Mouse (Mus musculus): ENCODE measurements at regions not wholly inside any gene's neighbourhood (a gene's known extent, or its start where the extent isn't known, plus 50 kb on each side); places are given as distances from the start of the nearest gene placed in this dataset.

DNA sequence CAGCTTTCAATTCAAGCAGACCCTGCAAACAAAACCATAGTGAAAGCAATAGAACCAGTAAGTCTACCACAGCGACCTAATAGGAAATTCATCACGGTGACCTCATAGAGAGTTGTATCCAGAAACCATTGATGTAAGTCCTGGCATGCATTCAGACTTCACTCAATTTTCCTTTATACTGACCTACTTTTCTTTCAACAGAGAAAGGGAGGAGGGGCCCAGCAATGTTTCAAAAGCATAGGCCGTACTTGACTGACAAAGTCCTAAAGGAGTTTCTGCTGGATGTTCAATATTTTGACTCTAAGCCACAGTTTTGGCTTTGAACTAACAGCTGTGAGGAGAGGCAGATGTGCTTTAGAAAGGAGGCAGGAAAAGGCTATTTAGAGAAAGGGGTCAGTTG is 88.4 kb downstream of the AI593442 start:
- no peak for DNase-seq (ENCODE audit: low spot score in 2 of 2)

DNA sequence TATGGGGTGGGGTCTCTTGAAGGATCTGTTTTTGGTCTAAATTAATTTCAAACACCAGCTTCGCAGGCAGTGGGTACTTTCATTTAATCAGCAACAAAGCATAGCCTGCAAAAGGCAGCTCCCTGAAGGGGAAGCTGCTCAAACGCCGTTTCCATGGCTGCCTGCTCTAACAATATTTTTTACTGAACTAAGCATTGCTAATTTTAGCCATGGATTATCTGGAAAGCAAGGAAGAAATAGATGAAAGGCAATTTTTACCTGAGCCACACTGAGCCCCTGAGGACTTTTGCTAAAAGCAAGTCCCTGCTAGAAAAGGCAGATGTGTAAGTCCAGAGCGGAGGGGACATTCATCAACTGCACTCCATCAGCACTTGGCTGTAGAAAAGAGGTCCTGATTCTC is 105.5 kb downstream of the AI593442 start:
- peak; percentile 17 to 45 for DNase-seq (ENCODE audit: low spot score in 2 of 2)

DNA sequence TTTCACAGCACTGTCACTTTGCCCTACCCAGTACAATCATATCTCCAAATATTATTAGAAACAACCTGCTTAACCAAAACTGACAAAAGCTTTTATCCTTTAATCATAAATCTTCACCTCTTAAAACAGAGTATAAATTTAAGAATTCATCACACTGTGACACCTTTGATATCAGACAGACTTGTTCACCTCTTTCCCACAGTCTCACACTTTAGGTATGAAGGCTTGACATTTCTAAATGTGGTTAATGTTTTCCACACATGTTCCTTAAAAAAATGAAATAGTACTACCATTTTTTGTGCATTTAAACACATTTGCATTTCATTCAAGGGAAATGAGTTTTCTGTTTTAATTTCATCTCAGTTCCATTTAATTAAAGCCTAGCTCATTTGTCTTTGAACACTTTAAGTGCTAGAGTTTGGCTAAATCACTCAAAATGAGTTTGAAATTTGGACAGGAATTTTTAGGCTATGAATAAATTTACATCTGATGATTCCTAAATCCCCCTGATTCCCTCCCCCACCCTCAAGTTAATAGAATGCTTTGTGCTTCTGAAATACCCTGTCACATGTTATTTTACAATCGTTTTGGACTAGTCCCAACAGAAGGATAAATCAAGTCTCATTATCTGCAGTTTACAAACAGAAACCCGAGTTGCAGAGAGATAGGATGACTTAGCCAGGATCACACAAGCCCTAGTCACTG is 127.9 kb downstream of the AI593442 start:
- DNase-seq (ENCODE audit: low spot score in 2 of 2): no peak

DNA sequence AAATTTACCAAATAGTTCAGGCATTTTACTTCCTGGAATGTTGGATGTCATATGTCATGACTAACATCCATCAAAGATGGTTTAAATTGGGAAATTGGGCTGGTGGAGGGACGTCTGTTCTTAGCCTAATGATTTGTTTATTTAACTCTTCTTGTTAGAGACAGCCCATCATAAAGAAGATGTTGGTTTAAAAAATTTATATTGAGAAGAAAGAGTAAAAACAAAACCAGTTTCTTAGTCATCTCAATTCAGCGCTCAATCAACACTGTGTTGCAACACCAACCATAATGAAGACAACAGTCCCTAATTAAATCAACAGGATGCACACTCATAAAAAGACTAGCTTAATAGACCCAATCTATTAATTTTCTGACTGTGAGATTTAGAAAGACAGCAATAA is 133.5 kb downstream of the AI593442 start:
- no peak for DNase-seq (ENCODE audit: low spot score in 2 of 2)

DNA sequence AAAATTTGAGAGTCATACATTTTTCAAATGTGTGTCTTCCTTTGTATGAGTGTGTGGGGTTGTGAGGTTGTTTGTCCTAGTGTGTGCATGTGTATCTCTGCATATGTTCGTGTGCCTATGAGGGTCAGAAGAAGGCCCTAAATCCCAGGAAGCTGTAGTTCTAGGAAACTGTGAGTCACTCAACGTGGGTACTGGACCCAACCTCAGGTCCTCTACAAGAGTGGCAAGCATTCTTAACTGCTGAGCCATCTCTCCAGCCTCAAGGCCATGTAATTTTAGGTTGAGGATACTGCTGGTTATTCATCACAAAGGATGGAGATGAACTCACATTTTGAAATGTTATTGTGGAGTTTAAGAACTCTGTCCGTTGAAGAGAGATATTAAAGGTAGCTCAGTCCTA is 140.5 kb downstream of the AI593442 start:
- DNase-seq (ENCODE audit: low spot score in 2 of 2): no peak

DNA sequence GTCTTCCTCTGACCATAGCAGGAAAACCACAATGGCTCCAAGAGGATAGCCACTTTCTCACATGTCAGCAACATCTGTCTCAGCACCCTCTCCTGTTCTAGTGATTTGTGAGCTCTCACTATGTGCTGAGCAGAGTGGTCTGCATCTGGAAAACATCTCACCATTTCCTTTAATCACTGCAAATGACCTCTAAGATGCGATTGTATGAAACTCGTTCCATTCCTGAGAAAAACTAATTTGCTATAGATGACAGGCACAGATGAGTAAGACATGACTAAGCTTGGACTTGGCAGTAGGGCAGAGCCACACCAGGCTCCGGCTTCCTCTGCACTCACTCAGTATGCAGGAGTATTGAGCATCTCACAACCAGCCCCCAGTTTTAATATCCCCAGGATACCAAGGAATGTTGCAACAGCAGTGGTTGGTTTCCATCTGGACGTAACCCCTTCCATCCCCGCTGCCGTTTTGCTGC is 150.1 kb downstream of the AI593442 start:
- no peak for DNase-seq (ENCODE audit: low spot score in 2 of 2)

DNA sequence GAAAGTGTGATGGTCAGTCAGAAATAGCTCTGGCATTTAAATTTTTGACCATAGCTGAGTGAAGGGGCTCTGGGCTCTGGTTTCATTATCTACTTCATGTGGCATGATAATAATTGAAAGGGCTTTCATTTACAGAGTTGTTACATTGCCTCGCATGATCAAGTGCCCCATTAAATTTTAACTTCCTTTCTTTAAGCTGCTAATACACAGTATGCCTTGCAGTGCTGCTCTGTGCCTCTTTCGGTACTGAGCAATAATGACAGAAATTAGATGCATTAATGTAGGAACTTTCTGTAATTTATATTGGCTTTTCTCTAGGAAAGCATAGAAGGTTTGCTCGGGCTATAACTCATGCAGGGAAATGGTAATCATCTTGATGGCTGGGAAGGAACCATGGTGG is 179.1 kb downstream of the AI593442 start:
- DNase-seq (ENCODE audit: low spot score in 2 of 2): no peak

DNA sequence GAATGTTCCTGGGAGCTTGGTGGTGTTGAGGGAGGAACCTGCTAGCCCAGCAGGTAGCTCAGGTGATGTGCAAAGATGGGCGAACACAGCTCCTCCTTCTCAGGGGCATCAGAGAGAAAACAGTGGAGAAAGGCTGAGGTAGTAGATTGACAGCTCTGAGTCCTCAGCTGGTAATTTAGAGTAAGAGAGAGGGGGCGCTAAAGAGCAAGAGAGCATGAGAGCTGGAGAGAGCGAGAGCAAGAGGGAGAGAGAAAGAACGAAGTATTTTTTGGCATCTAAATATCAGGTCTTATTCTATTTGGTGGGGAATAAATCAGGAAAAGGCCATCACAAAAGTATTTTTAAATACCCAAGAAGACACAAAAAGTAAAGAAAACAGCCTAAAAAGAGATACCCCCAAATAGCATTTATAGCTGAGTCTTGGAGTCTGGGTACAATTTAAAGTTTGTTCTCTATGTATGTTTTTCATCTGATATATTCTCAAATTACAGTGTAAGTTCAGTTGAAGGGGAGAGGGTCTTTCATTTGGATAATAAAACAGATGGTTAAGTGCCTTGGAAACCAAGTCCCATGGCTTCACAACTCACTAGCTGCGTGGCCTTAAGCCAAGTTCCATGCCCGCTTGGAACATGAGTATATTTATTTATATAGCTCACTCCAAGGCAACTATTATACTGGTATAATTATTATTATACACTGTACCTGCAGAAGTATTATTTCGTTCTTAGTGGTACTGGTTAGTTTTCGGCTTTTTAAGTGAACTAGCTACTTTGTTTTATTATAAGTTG is 183.9 kb downstream of the AI593442 start:
- DNase-seq (ENCODE audit: low spot score in 2 of 2): peak in 1 of 2 experiments; percentile 42

DNA sequence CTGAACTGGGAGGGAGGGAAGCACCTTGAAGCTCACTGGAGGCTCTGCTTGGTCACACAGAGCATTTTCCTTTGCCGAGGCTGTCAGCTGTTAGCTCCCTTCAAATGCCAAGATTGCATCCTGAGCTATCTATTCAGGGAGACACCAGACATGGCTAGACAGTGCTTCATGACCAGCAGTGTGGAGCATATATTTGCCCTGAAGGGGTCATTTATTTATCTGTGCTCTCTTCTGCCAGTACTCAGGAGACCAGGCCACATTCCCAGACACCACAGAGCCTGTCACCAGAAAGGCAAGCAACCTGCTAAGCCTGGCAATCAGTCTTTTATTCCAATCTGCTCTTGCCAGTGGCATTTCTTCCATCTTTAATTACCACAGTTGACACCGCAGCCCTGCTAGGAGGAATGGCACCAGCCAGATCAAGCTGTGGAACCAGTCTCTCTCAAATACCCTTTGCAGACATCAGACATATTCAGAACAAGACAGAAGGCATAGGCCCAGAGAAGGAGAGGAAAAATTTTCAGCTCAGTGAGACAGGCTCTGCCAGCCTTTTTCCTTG is 186.6 kb downstream of the AI593442 start:
- peak; percentile 6 to 21 for DNase-seq (ENCODE audit: low spot score in 2 of 2)

DNA sequence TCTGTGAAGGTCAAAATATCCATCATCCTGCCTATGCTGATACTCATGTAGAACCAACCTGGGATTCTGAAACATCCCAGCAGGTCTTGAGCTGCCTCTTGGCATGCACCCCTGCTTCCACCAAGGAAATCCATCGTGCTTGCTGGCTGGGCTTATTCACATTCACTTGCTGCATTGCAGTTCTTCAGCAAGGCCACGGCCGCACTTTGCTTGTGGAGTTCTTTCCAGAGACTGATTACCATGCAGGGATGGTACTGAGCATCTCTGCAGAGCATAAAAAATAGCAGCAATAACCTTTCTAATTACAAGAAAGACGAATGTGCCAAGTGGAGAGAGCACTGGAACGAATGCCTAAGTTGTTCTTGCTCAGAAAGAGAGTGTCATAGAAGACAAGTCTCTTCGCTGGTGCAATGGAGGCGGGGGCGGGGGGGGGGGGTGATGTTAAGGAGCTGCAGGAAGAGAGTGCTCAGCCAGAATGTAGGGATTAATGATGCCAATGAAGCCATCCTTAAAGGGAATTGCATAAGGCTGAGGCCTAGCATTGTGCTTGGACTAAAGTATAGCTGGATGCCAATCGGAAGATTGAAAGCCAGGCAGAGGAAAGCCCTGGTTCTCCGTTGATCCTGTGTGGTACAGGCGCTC is 205.9 kb downstream of the AI593442 start:
- no peak for DNase-seq (ENCODE audit: low spot score in 2 of 2)

DNA sequence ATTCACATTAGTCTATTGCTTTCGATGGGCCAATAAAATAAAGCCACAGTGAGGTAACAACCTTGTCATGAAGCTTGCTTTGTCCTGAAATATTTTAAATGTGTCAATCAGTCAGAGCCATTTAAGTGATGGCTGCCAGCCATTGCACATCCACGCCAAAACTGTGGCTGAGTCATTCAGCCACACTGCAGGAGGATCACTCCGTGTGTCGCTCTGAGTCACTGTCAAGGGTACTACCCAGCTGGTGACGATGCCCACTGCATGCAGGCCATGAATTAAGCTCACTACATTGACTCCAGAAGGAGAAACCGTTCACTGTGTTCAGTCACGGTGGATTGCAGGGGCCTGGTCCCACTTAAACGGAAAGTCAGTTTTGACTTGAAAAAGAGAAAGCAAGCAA is 206.7 kb downstream of the AI593442 start:
- DNase-seq (ENCODE audit: low spot score in 2 of 2): peak; percentile 14 to 18

DNA sequence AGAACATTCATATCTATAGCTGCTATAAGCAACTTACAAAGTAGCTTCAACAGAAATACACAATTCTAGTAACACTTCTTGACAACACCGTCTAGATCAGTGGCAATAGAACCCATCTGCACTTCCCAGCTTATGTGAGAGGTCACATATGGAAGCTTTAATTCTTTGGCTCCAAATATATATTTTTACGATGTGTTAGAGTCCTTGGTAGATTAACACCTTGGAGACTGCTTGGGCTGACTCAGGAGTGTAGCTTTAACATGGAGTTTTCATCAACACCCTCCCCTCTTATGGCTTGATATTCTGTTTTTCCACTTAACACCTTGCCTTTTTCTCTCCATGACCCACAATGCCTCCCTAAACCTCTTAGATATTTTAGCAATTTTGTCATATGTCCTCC is 221.1 kb downstream of the AI593442 start:
- DNase-seq (ENCODE audit: low spot score in 2 of 2): no peak

DNA sequence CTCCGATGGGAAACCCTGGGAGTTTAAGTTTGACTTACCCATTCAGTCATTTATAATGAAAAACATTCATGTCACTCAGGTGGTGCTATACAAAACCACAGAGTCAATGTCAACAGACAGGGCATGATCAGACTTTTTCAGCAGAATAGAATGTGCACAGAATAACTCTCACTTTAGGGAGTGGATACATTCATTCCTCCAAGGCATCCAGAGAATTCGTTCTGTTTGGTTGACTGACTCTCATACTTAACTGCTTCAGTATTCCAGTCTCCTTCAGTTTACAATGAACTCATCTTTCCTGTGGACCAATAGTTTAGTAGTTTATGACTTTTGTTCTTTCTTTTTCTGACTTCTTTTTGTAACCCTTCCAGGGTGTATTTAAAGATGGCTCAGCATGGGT is 225.1 kb downstream of the AI593442 start:
- no peak for DNase-seq (ENCODE audit: low spot score in 2 of 2)

DNA sequence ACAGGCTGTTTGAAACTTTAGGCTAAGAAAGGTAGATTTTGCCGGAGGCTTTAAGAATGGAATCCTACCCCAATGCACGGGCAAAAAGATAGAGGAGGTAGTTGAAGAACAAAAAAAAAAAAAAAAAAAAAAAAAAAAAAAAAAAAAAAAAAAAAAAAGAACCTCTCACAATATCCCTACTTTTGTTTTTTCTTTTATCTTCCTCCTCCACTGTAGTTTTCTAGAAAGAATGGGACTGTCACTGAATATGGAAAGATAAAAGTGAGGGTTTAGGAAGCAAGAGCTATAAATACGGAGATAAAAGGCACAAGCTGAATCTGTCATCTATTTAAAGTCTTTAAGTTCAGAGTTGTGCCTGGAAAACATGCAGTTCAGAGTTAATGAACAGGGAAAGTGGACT is 227.8 kb downstream of the AI593442 start:
- no peak for DNase-seq (ENCODE audit: low spot score in 2 of 2)

DNA sequence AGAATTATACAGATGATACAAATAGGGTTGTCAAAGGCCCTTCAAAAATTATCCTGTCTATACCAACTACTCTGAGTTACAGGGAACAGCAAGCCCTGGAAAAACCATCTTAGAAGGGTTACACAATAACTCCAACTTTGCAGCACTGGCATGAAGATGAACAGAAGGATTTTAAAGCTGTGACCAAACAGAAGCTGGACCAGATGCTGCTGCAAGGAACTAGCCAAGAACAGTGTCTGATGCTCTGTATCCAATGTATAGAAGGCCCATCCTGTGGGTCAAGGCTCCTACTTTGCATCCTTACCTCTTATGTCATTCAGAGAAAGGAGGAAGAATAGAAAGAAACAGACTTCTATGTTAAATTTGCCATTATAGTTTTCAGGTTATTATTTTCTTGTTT is 231.3 kb downstream of the AI593442 start:
- DNase-seq (ENCODE audit: low spot score in 2 of 2): no peak

DNA sequence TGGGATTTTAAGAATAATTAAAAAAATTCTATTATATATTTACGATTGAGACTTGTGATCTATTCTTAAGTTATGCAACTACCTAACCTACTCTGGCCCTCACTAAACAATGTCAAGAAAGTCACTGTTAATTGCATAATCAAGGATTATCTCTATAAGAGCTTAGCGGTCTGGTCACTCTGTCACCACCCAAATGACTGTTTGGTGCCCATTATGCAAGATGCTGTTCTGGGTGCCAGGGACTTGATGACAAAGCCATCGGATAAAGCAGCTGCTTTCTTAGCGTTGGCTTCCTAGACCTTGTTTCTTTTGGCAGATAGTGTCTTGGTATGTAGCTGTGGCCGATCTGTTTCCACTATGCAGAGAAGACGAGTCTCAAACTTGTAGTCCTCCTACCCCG is 236.4 kb downstream of the AI593442 start:
- no peak for DNase-seq (ENCODE audit: low spot score in 2 of 2)

DNA sequence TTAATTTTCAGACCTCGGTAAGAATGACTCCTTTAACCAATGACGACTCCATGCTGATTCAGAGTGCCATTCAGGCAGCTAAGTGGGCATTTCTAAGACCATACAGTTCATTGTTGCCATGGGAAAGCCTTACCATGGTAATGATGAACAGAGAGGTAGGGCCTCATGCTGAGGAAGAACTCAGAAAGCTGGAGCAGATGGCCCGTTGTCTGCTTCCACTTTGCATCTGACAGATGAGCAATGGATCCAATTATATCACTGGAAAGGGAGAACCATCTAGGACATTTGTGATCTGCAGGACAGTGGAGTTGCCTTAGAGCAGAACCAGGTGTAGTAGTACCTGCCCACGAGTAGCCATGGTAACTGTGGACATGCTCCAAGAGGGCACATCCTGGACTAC is 245.4 kb downstream of the AI593442 start:
- peak; percentile 30 to 54 for DNase-seq (ENCODE audit: low spot score in 2 of 2)

DNA sequence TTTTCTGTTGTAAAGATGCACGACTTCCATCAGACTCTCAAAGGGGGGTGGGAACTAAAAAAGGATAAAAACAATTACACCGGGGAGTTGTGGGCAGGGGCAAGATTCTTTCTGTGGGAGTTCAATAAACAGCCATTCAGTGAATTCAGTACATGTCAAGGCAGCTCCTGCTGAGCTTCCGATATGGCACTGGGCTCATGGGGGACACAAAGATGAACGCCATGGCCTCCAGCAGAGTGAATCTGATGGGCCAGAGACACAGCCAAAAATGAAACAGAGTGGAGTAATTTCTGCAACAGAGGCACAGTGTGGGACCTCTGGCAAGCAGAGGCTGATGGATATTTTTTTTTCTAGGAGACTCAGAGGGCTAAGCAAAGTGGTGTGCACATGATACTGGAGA is 254.2 kb downstream of the AI593442 start:
- DNase-seq (ENCODE audit: low spot score in 2 of 2): no peak

DNA sequence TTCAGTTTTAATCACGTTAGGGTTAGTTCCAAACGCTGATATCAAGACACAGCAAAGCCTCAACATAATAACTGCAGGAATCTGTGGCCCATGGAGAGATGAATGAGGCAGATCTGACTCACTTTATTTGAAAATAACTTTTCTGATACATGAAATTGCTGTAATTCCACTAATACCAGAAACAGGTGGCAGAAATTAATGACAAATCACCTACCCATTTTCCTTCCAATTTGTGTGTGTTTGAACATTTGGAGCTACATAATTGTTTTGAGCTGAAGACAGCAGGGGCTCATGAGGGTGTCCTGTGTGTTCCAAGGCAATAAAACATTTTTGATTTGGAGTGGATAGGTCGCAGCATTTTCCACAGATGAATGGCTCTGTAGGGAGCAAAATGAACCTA is 254.2 kb upstream of the Zc3h12c start:
- DNase-seq (ENCODE audit: low spot score in 2 of 2): peak in 1 of 2 experiments; percentile 57

DNA sequence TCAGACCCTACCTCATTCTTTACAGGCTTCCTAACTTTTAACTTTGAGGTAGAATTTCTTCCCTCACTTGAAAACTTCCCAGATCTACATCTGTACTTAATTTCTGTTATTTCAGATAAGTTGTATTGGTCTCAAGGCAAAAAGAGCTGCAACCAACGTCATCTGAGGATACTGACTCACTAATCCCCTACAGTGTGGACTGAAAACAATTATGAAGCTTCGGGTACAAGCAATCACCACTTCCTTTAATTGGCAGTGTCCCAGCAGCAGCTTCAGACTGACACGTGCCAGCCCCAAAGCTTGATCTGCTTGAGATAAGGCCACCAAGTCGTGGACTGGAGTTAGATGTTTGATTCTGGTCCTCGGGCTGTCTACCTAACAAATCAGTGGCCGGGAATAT is 247.3 kb upstream of the Zc3h12c start:
- DNase-seq (ENCODE audit: low spot score in 2 of 2): no peak

DNA sequence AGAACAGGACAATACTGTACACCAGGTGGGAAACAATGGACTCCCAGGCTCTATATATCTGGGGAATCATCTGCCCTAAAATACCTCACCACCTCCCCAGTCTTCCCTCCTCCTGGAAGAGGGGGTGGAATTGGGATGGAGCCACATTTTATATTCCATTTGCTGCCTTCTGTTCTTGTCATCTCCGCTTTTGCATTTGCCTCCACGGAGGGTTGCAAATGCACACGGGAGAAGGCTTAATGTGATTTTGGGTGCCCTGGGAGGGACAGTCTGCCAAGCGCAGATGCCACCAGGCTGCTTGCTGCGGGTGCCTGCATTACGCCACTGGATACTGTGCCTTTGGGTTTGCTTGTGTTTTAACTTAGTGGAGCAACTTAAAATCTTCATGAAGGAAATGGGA is 239.5 kb upstream of the Zc3h12c start:
- peak; percentile 23 to 61 for DNase-seq (ENCODE audit: low spot score in 2 of 2)

DNA sequence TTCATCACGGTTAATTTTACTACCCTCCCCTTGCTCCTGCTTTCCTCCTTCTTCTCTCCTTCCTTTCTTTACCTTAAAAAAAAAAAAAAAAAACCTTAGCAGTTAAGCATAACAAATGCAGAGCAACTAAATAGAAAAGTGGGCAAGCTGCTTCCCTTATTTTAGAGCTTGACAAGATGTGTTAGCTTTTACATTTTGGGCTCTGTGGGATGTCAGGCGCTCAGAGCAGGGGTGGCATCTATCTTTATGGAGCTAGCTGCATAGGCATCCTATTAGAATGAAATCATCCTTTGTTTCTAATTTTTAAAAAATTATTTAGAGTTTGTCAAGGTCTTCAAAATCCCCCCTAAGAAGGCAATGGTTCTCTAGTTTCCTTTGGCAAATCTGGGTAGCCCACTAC is 234.1 kb upstream of the Zc3h12c start:
- no peak for DNase-seq (ENCODE audit: low spot score in 2 of 2)
